Comparison of ENCODE assay signal across 19 mouse cellular contexts in genomic region chr11:54486041-54486440, GRCm38 (mm10). TPM values are rescaled to one million over a fixed set of nuclear protein-coding genes. Genes with fewer than 3 reads are reported as not detected.
DNase-seq lines count a peak whose midpoint lies in the region; ATAC-seq and TF ChIP-seq lines count a peak whose summit lies in the region.
"Had no signal": no experiment of that assay in that cellular context is flagged by ENCODE, and none has a peak within 500 bp of the region (broad histone marks: within the 10 kb centered on the region; RNA-seq: fewer than 3 reads in every experiment).

No protein-coding gene starts in this region.

- H3K4me3 ChIP-seq in liver, postnatal 0 days (ENCODE audit: low read depth, low read length) = no peak overlapping the region
- H3K4me3 ChIP-seq in liver, embryonic 12.5 days = no peak overlapping the region
- no peak overlapping the region for H3K4me3 ChIP-seq in left cerebral cortex, adult 2 months
- H3K4me3 ChIP-seq: embryonic facial prominence, embryonic 10.5 days; embryonic facial prominence, embryonic 12.5 days; forebrain, embryonic 13.5 days; forebrain, embryonic 15.5 days had no signal

- no peak for DNase-seq in liver, postnatal 0 days
- peak; percentile 31 for DNase-seq in 416B (ENCODE audit: low read depth)
- no peak for DNase-seq in adrenal gland, adult 18-20 months (ENCODE audit: low spot score in 2 of 2)
- DNase-seq in left cerebral cortex, adult 2 months (ENCODE audit: extremely low spot score in 1 of 2, low spot score in 2 of 2) = no peak
- DNase-seq: adrenal gland, adult 8-10 months; adrenal gland, postnatal 25 days; cerebellum, adult 11 months; cerebellum, adult 18-20 months; cerebellum, adult 8-10 months; cerebellum, adult 9-11 months; cerebellum, postnatal 14 days; cerebellum, postnatal 36 days; forebrain, postnatal 0 days had no signal

- no peak for ATAC-seq in liver, postnatal 0 days
- ATAC-seq in liver, embryonic 12.5 days = no peak
- ATAC-seq in megakaryocyte, adult 5-6 weeks (ENCODE audit: poor library complexity, severe bottlenecking) = peak; percentile 79
- ATAC-seq: forebrain, embryonic 13.5 days; forebrain, embryonic 15.5 days; forebrain, postnatal 0 days had no signal

- H3K9me3 ChIP-seq in liver, postnatal 0 days (ENCODE audit: low read length) = no peaks in the 10 kb centered on the region
- no peaks in the 10 kb centered on the region for H3K9me3 ChIP-seq in liver, embryonic 12.5 days (replicated peaks)
- H3K9me3 ChIP-seq: embryonic facial prominence, embryonic 10.5 days; embryonic facial prominence, embryonic 12.5 days; forebrain, embryonic 13.5 days; forebrain, embryonic 15.5 days had no signal

- 70% methylated on average over 3 of the region's 3 CpGs for WGBS in liver, postnatal 0 days (ENCODE audit: insufficient replicate concordance)
- 72% methylated on average over 3 of the region's 3 CpGs for WGBS in liver, embryonic 12.5 days (ENCODE audit: insufficient replicate concordance)

- H3K4me2 ChIP-seq in liver, postnatal 0 days (ENCODE audit: low read depth, low read length) = no peak overlapping the region
- no peak overlapping the region for H3K4me2 ChIP-seq in liver, embryonic 12.5 days
- H3K4me2 ChIP-seq: embryonic facial prominence, embryonic 12.5 days; forebrain, embryonic 13.5 days; forebrain, embryonic 15.5 days had no signal

- 0 out of 2 replicates have a peak, but pooled peaks have one; percentile 36 for TF ChIP-seq EP300 in liver, postnatal 0 days (IDR thresholded peaks at IDR 0.05; ENCODE audit: low read depth)

- intact Hi-C loops in left cerebral cortex, adult 2 months (cut with DNase I) = no loop called here

- H3K27me3 ChIP-seq in liver, postnatal 0 days (ENCODE audit: insufficient read depth, low read length) = no peaks in the 10 kb centered on the region
- no peaks in the 10 kb centered on the region for H3K27me3 ChIP-seq in liver, embryonic 12.5 days (replicated peaks)
- H3K27me3 ChIP-seq: embryonic facial prominence, embryonic 12.5 days; forebrain, embryonic 13.5 days; forebrain, embryonic 15.5 days had no signal

- H3K9ac ChIP-seq in liver, postnatal 0 days (replicated peaks) = no peak overlapping the region
- H3K9ac ChIP-seq in liver, embryonic 12.5 days = no peak overlapping the region
- H3K9ac ChIP-seq: embryonic facial prominence, embryonic 12.5 days; forebrain, embryonic 13.5 days; forebrain, embryonic 15.5 days; forebrain, postnatal 0 days had no signal

- no peak overlapping the region for H3K27ac ChIP-seq in liver, postnatal 0 days (ENCODE audit: low read depth)
- H3K27ac ChIP-seq in liver, embryonic 12.5 days = no peak overlapping the region
- no peak overlapping the region for H3K27ac ChIP-seq in left cerebral cortex, adult 2 months
- H3K27ac ChIP-seq: embryonic facial prominence, embryonic 10.5 days; embryonic facial prominence, embryonic 12.5 days; forebrain, embryonic 13.5 days; forebrain, embryonic 15.5 days had no signal

- H3K36me3 ChIP-seq in liver, postnatal 0 days (replicated peaks; ENCODE audit: insufficient read depth, low read length) = peaks cover 9% of the 10 kb centered on the region; the same call in 1 of the 2 replicates
- peaks cover 10% of the 10 kb centered on the region for H3K36me3 ChIP-seq in liver, embryonic 12.5 days

- TF ChIP-seq CTCF in liver, postnatal 0 days (IDR thresholded peaks at IDR 0.05; ENCODE audit: low read depth) = no peak
- no peak for TF ChIP-seq CTCF in left cerebral cortex, adult 2 months (IDR thresholded peaks at IDR 0.05)

- H3K4me1 ChIP-seq in liver, postnatal 0 days (ENCODE audit: insufficient read depth) = no peaks in the 10 kb centered on the region
- H3K4me1 ChIP-seq in liver, embryonic 12.5 days = no peaks in the 10 kb centered on the region
- H3K4me1 ChIP-seq: embryonic facial prominence, embryonic 10.5 days; embryonic facial prominence, embryonic 12.5 days; forebrain, embryonic 13.5 days; forebrain, embryonic 15.5 days had no signal

RNA-seq across cellular contexts. Expression of gene Rapgef6, which starts 36.6 kb away (rescaled TPM):
- 10.6 and 14.7 TPM in 2 replicates for polyA plus RNA-seq in liver, postnatal 0 days (2015; fragmentation: Nextera tagmentation; extraction: Ambion mirVana)
- polyA plus RNA-seq in liver, embryonic 12.5 days (2016; fragmentation: Nextera tagmentation; extraction: Ambion mirVana) = 27.1 and 27.9 TPM in 2 replicates
- total RNA-seq in megakaryocyte, adult 5-6 weeks (2015) = 47.7 and 55.9 TPM in 2 replicates
- 54.4 and 63.9 TPM in 2 replicates for total RNA-seq in megakaryocyte, adult 5-6 weeks (2017)
- total RNA-seq in adrenal gland, adult 18-20 months (2021) = 10 to 100 TPM; 19.6 to 20.6 TPM
- total RNA-seq in left cerebral cortex, adult 2 months (2021) = 10 to 100 TPM; 36.9 to 37.8 TPM

RNA-seq across cellular contexts. Expression of gene Fnip1, which starts 48.0 kb away (rescaled TPM):
- 5.0 and 5.2 TPM in 2 replicates for polyA plus RNA-seq in liver, postnatal 0 days (2015; fragmentation: Nextera tagmentation; extraction: Ambion mirVana)
- 5.5 and 5.9 TPM in 2 replicates for polyA plus RNA-seq in liver, embryonic 12.5 days (2016; fragmentation: Nextera tagmentation; extraction: Ambion mirVana)
- total RNA-seq in megakaryocyte, adult 5-6 weeks (2015) = 37.8 and 39.6 TPM in 2 replicates
- 39.2 and 45.6 TPM in 2 replicates for total RNA-seq in megakaryocyte, adult 5-6 weeks (2017)
- 10 to 100 TPM; 26.8 to 31.1 TPM for total RNA-seq in adrenal gland, adult 18-20 months (2021)
- total RNA-seq in left cerebral cortex, adult 2 months (2021) = 10 to 100 TPM; 36.3 to 38.3 TPM
